Mouse (Mus musculus): ENCODE results near the gene Krtap26-1. TPM values are rescaled to one million over a fixed set of nuclear protein-coding genes. Genes with fewer than 3 reads are reported as not detected.

Krtap26-1 gene
- not detected for total RNA-seq (2022)

DNA sequence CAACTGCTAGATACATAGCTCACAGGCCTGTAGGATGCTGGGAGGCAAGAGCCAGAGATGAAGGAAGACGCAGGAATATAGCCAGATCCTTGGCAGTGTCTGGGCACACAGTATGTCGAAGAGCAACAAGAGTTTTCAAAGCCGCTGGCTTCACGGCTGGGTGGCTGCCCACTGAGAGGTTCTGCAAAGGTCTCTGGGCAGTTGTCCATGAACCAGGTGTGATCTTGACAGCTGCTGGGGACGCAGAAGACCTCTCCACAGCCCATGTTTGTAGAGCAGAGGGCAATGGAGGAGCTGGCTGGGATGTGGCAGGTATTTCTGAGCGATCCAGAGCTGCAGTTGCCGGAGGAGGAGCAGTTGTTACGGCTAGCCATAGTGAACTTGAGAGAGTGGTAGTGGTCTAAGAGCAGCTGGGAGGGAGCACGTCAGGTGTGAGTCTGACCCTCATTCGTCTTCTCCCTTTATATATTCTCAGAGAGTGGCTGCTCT lies at the start of gene Krtap26-1:
Gene Krtap26-1, minus strand, starts transcription at position 439 of the 489 bp plus-strand sequence.
- no peak for DNase-seq (ENCODE audit: low spot score)

DNA sequence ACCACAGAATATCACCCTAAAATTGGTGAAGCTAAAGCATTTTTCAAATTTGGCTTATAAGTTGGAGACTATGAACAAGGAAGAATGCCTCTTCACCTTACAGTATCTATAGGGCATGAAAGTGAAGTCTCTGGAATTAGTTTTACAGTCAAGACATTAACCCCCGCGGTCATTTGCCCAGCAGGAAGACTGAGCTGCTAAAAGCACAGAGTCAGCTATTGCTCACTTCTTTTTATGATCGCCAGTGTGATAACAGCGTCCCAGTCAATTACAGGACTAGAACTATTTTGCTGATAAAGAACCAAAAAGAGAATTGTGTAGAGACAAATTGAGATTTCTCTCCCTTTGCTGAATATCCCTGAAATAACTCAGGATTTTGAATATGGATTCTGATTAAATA lies 48.7 kb upstream of the Krtap26-1 start:
- DNase-seq (ENCODE audit: low spot score): no peak

DNA sequence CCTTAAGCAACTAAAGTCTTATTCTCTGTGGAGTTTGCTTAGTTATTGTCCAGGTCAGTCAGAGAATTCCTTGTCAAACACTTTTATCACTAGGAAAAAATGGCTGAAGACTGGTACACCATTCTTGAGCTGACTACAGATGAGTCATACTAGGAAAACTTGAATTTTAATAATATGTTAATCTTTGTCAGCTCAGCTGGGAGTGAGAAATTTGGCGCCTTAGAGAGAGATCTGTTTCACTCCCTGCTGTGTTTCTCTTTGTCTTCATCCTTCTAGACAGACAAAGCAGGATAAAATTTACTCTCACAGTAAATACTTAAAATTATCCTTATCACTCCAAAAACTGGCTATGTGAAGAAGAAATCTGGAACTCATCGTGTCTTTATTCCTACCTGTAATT lies 33.7 kb upstream of the Krtap26-1 start:
- DNase-seq (ENCODE audit: low spot score): no peak

DNA sequence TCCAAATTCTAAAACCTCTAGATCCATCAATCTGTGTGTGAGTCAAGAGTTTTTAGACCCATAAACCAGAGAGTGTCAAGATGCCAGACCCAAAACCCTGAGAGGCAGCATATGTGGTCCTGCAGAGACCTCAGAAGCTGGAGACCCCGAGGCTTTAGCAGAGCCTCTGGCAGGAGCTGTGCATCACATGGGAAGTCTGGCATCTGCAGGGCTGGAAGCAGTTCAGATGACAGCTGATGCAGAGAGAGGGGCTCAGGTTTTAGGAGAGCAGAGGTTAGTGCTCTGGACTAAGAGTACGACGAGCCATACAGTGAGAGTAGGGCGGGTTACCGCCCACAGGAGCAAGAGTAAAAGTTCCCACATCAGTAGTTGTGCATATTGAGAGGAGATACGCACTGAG lies 31.5 kb upstream of the Krtap26-1 start:
- no peak for DNase-seq (ENCODE audit: low spot score)

DNA sequence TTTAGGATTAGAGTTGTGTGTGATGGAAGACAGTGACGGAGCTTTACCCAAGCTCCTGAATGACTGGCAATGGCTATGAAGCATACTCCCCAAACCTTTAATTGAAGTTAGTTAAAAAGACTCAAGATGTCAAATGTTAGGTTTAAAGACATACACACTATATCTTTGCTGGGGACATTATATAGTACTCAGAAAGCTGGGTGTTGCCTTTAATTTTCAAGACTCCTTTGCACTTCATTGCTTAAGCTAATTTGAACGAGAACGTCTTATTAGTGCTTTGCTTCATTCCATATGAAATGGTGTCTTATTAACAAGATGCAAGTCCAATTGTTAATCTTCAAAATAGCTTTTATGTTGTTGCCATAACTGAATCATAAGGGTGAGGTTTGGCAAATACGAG lies 24.0 kb upstream of the Krtap26-1 start, which contains the start of gene Krtap27-1:
Gene Krtap27-1, minus strand, starts transcription at position 101 of the 400 bp plus-strand sequence.
- no peak for DNase-seq (ENCODE audit: low spot score)

DNA sequence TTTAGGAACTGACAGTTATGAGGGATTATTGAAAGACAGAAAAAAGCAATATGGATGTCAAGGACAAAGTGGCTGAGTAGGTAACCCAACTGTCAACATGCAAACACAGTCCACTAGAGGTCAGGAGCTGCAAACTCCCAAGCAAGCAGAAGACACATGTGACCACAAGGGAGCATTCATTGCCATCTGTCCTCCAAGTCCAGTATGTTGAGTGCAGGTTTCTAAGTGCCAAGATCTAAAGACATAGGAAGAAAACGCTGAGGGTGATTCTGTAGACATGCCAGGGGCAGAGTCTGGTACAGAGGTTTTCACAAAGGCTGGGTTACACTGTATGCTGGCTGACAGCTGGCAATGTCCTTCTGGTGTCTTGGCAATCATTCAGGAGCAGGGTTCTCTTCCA lies 9.8 kb upstream of the Krtap26-1 start:
- no peak for DNase-seq (ENCODE audit: low spot score)

DNA sequence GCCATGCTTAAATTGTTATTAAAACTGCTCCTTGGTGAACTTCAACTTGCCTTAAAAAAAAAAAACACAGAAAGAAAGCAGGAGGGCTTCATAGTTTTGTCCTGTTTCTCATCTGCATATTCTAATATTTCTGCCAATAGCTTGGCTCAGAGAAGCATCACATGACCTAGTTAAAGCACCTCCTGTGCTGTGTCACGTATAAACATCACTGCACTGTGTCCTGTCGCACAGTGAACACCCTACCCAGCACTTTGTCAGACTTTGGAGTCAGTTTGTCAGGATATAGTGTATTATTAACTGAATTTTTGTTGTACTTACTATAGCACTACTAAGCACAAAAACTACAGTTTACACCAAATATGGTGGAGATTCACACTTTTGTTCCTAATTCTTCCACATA lies 4.4 kb upstream of the Krtap26-1 start:
- DNase-seq (ENCODE audit: low spot score): no peak

DNA sequence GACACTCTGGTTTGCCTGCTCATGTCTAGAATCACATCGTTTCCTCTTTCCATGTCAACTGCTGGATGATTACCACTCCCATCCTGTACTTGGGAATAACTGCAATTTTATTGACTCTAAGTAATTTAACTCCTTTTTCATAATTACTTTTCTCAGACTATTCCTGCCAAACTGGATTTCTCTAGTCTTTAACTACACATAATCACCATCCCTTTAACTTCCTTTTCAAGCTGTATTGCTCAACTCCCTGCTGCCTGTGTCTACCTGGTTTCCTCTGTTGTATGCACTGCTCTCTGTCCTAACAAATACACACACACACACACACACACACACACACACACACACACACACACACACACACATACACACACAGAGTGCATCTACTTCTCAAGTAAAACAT lies 3.5 kb upstream of the Krtap26-1 start:
- DNase-seq (ENCODE audit: low spot score): no peak

DNA sequence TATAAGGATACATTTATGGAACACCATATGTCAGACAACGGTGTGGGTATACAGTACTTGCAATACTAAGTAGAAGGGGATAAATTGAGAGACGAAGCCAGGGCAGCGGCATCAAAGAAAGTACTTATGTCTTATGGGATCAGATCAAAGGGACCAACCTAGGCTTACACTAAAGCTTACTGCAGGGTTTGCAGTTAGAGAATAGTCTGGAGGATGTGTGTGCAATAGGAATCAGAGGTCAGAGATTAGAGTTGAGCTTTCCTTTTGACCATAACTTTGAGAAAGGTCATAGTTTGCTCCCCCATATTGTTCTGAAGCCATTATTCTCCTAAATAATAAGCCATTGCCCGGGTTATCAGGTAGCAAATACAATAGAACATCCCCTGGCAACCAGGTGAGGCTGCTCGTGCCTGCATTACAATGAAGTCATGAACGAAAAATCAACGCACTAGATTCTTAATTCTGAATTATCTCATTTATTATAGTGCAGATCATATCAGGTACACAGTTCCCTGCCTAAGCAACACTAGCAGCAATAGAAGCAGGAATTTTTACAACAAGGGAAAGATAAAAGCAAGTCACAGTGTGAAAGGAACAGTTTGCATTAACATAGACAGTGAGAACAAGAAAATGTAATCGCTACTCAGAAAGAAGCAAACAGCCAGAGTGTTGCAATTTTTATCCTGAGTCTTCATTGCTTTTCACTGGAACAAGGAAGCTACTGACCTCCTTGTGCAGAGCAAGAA lies 1.1 kb downstream of the Krtap26-1 start:
- DNase-seq (ENCODE audit: low spot score): no peak

DNA sequence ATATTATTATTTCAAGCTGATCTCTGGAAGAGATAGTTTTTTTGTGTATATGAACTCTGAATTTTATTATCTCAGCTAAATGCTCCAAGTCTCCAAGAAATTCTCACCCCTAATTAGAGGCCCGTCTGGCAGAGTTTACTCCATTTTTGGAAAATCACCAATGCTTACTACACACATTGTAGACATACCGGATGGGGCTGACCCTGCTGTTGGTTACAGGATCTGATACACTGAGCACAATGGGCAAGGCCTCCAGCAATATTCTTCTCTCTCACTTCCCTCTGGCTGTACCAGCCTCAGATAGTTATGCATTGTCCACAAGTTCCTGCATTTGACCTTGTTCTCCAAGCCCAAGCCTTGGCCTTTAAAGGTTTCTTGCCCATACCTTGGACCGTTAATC lies 7.5 kb downstream of the Krtap26-1 start:
- no peak for DNase-seq (ENCODE audit: low spot score)

DNA sequence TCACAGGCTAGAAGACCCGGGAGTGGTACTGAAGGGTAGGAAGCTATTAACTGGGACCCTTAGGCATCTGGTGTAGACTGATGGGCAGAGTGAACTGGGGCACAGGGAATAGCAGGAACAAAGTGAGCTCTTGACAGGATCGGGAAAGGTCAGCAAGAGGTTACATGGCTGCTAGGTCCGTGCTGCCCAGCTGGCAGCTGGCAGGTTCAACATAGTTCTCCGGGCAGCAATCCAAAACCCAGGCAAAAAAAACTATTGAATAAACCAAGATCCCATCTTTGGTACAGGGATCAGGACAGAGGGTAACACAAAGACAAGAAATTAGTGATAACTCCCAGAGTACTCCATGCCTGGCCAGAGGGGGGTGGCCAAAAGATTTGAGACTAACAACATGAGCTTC lies 12.5 kb downstream of the Krtap26-1 start:
- DNase-seq (ENCODE audit: low spot score): no peak

DNA sequence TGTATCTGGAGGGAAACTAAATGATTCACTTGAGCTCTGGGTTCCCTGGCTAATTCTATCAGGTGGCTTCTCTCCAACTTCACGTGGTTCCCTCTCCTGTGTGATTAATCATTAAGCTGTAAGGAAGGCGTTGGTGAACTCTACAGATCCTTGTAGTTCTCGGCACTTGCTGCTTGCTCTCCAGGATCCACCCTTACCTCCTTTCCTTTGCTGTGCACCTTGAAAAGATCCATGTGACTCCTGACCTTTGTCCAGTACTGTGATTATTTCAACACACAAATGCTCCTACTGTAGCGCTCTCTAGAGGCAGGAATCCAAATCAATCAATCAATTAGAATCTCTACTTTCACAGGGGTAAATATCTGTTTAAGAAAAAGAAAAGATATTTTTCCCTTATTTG lies 16.1 kb downstream of the Krtap26-1 start:
- DNase-seq (ENCODE audit: low spot score): no peak

DNA sequence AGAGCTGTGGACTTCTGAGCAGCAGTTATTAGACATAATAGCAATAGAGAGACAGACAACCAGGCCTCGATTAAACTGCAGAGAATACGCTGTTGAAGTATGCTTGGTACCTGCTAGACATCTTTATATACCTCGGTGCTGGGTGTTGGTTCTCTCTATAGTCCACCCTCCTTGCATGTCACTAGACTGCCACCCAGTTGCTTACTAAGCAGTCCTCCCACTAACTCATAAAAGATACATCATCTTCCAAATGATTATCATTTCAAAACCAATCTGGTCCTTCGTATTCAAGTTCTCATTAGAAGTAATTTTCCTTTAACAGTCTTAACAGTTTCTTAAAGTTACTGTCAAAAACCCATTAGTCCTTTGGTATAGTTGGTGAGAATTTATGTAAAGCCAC lies 20.0 kb downstream of the Krtap26-1 start, which contains the start of gene 2310079G19Rik:
Gene 2310079G19Rik, minus strand, starts transcription at position 101 of the 400 bp plus-strand sequence.
- DNase-seq (ENCODE audit: low spot score): no peak

DNA sequence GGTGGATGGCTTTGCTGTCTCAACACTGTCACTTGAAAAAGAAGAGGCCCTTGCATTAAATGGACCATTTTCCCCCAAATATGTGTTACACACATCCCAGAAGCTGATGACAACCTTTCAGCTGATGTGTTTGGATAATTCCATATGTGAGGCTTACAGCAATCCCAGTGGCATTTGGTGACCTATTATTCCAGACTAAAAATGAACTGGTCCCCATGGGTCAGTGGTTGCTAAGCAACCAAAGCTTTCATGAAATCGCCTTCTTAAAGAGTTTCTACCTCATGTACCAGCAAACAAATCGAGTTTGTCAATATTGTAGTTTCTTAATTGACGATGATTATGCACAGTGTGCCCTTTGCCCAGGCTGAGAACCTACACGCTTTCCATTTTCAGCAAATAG lies 34.9 kb downstream of the Krtap26-1 start:
- DNase-seq (ENCODE audit: low spot score): no peak

DNA sequence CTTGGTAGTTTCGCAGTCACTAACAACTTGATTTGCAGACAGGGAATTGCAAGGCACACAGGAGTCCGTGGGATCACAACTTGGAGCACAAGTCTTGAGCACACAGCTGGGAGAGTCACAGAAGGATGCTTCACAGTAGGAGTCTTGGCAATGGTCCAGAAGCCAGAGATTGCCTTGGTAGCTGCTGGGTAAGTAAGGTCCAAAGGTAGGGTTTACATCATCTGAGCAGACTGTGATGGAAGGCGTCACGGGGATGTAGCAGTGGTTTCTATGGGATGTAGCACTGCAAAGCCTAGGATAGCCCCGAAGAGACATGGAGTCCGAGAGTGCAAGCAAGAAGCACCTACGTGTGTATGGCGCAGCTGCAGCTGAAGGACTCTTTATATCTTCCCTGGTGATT lies 35.7 kb downstream of the Krtap26-1 start, which contains the start of gene Krtap24-1:
Gene Krtap24-1, minus strand, starts transcription at position 358 of the 400 bp plus-strand sequence.
- DNase-seq (ENCODE audit: low spot score): no peak

DNA sequence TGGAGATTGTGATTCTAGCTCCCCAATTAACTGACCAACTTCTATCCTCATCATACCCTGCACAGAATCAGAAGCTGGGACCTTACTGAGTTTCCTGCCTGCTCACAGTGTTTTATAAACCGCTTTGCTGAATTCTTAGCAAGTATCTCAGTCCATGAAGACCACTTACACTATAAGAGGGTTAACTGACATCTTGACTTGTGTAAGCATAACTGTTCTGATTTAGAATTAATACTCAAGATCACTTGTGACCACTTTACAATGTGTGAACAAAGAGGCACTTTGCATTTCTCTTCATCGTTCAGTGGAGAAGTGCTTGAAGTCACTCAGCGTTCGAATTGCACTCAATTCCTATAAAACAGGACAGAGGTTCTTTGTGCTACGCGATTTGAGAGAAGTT lies 43.0 kb downstream of the Krtap26-1 start:
- no peak for DNase-seq (ENCODE audit: low spot score)

DNA sequence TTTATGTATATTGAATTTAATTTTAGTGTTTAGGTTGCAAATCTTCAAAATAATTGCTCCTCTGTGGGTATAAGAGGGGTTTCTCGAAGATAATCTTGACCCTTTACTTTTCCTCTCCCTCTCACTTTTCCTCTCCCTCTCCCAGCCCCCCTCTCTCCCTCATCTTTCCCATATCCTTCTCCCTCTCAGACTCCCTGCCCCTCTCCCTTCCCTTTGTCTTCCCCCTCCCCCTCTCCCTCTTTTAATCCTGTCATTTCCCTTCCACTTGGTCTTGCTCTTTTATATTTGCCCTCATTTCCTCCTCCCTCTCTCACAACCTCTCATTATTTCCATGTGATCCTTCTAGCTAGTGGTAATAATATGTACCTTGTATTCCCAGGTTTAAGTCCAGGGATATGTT lies 45.1 kb downstream of the Krtap26-1 start:
- DNase-seq (ENCODE audit: low spot score): no peak

DNA sequence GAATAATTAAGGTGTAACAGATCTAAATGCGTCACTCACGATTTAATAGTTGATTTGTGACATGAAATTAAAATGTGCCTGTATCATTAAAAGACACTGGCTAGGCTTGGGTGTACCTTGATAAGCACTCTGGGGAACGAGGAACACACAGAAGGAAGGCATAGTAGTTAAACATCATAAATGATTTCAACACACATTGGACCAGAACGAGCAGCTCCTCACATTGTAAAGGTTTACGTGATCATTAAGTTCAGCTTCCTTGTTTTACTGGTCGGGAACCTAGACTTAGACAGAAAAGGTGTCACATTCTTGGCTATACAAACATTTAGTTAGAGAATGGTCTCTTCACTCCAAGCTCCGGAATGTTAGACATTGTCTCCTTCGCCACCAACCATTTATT lies 47.3 kb downstream of the Krtap26-1 start:
- no peak for DNase-seq (ENCODE audit: low spot score)

DNA sequence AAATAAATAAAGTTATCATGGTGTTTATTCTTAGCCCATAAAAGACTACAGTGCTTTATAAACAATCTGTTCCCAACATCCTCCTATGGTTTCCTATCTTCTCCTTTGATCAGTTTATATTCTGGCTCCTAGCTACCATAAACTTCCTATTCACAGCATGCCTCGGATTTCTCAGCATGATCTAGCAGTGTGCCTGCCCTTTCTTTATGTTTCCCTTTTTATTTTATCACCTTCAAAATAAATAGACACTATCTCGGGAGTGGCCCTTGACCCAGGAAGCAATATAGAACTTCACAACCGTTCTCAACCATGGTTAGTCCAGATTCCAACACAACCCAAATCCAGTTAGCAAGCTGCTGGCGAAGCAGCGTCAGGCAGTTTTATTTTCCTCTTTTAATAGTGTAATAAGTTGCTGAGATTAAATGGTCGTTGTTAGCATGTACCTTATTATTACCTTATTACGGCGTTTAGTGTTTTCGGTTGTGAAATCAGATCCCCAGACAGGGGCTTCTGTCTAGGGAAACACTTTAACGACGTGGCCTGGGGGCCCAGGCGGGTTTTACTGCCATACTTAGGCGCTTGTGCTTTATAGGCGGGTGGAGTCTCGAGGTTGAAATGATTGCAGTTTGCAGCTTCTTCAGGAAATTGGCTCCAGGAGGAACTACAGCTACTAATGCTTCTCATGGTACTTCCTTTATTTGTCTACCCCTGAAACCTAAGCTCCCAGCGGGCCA lies 47.9 kb downstream of the Krtap26-1 start:
- no peak for DNase-seq (ENCODE audit: low spot score)
